8 mouse cellular contexts compared by ENCODE assay signal in the genomic region with DNA sequence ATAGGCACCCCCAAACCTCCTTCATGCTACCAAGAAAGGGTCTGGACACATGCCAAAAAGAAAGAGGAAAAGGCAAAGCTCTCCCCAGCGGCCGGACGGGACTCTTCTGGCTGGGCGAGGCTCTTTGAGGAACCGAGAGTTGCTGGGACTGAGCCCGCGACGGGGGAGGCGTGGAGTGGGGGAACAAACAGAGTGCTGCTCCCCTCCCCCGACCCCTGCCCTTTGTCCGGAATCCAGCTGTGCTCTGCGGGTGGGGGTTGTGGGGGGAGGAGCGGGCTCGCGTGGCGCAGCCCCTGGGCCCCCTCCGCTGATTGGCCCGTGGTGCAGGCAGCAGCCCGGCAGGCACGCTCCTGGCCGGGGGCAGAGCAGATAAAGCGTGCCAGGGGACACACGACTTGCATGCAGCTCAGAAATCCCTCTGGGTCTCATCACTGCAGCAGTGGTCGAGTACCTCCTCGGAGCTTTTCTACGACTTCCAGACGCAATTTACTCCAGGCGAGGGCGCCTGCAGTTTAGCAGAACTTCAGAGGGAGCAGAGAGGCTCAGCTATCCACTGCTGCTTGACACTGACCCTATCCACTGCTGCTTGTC. TPM values are rescaled to one million over a fixed set of nuclear protein-coding genes. Genes with fewer than 3 reads are reported as not detected.
DNase-seq lines count a peak whose midpoint lies in the region; ATAC-seq lines count a peak whose summit lies in the region.

Gene Neurog3, plus strand, starts transcription at position 400 of the 591 bp plus-strand sequence.

- H3K9ac ChIP-seq in liver, embryonic 11.5 days (ENCODE audit: low read depth, low read length) = no peak within 1 kb of the TSS
- no peak within 1 kb of the TSS for H3K9ac ChIP-seq in forebrain, embryonic 15.5 days (replicated peaks)
- H3K9ac ChIP-seq in liver, embryonic 12.5 days = no peak within 1 kb of the TSS

- 0 out of 2 replicates have a peak, but pooled peaks cover 3% of the 10 kb centered on the region for H3K4me1 ChIP-seq in liver, embryonic 11.5 days (replicated peaks; ENCODE audit: control insufficient read depth, insufficient read depth, low read length)
- peaks cover 24% of the 10 kb centered on the region for H3K4me1 ChIP-seq in forebrain, embryonic 15.5 days
- no peaks in the 10 kb centered on the region for H3K4me1 ChIP-seq in liver, embryonic 12.5 days

- H3K27ac ChIP-seq in liver, embryonic 11.5 days (ENCODE audit: low read depth, low read length) = no peak within 1 kb of the TSS
- no peak within 1 kb of the TSS for H3K27ac ChIP-seq in forebrain, embryonic 15.5 days (replicated peaks)
- H3K27ac ChIP-seq in liver, embryonic 12.5 days = no peak within 1 kb of the TSS

- H3K36me3 ChIP-seq in liver, embryonic 11.5 days (ENCODE audit: control insufficient read depth, insufficient read depth, low read length) = no peaks in the 10 kb centered on the region
- no peaks in the 10 kb centered on the region for H3K36me3 ChIP-seq in forebrain, embryonic 15.5 days
- no peaks in the 10 kb centered on the region for H3K36me3 ChIP-seq in liver, embryonic 12.5 days

- ATAC-seq in liver, embryonic 11.5 days (replicated peaks; ENCODE audit: low FRiP score) = no peak
- ATAC-seq in forebrain, embryonic 15.5 days (replicated peaks) = no peak
- ATAC-seq in liver, embryonic 12.5 days = no peak
- ATAC-seq in activated CD4-positive, CD25-positive, alpha-beta regulatory T cell, adult 4 months = no peak

- no peak for DNase-seq in liver, embryonic 11.5 days (ENCODE audit: low spot score)
- no peak for DNase-seq in liver
- DNase-seq in spleen, postnatal 36 days (ENCODE audit: low spot score in 2 of 2) = peak; percentile 28 to 37
- no peak for DNase-seq in left cerebral cortex, postnatal 25 days (ENCODE audit: low spot score in 2 of 2)
- DNase-seq in gastrocnemius, postnatal 4 days (ENCODE audit: low spot score in 2 of 2) = no peak

- peak within 1 kb of the TSS; percentile 50 for H3K4me2 ChIP-seq in liver, embryonic 11.5 days
- H3K4me2 ChIP-seq in forebrain, embryonic 15.5 days (replicated peaks) = peak within 1 kb of the TSS; percentile 31
- peak within 1 kb of the TSS; percentile 33 for H3K4me2 ChIP-seq in liver, embryonic 12.5 days

- intact Hi-C loops in left cerebral cortex, postnatal 25 days (cut with DNase I) = no loop called here

- peaks cover 95% of the 10 kb centered on the region for H3K27me3 ChIP-seq in liver, embryonic 11.5 days (replicated peaks; ENCODE audit: control insufficient read depth, insufficient read depth, low read length)
- peaks cover 94% of the 10 kb centered on the region for H3K27me3 ChIP-seq in forebrain, embryonic 15.5 days
- peaks cover 100% of the 10 kb centered on the region for H3K27me3 ChIP-seq in liver, embryonic 12.5 days (replicated peaks)

- H3K4me3 ChIP-seq in liver, embryonic 11.5 days (ENCODE audit: low read depth, low read length) = no peak within 1 kb of the TSS
- 0 out of 2 replicates have a peak within 1 kb of the TSS, but pooled peaks have one; percentile 8 for H3K4me3 ChIP-seq in forebrain, embryonic 15.5 days
- H3K4me3 ChIP-seq in liver, embryonic 12.5 days = no peak within 1 kb of the TSS

- 2% methylated on average over 29 of the region's 29 CpGs for WGBS in liver, embryonic 11.5 days
- WGBS in forebrain, embryonic 15.5 days = 0% methylated on average over 29 of the region's 29 CpGs
- 3% methylated on average over 29 of the region's 29 CpGs for WGBS in liver, embryonic 12.5 days (ENCODE audit: insufficient replicate concordance)

- H3K9me3 ChIP-seq in liver, embryonic 11.5 days (ENCODE audit: control insufficient read depth, low read length) = no peaks in the 10 kb centered on the region
- H3K9me3 ChIP-seq in forebrain, embryonic 15.5 days = no peaks in the 10 kb centered on the region
- no peaks in the 10 kb centered on the region for H3K9me3 ChIP-seq in liver, embryonic 12.5 days (replicated peaks)

RNA-seq across cellular contexts. Expression of gene Neurog3, which starts in this region (rescaled TPM):
- not detected in 2 replicates for polyA plus RNA-seq in liver, embryonic 11.5 days (2014; fragmentation: Nextera tagmentation; extraction: Ambion mirVana)
- 0.24 TPM in 1 of 2 replicates, not detected in the other for polyA plus RNA-seq in forebrain, embryonic 15.5 days (2015; fragmentation: Nextera tagmentation; extraction: Ambion mirVana)
- polyA plus RNA-seq in liver, embryonic 12.5 days (2016; fragmentation: Nextera tagmentation; extraction: Ambion mirVana) = not detected in 2 replicates
- not detected for polyA plus RNA-seq in activated CD4-positive, CD25-positive, alpha-beta regulatory T cell, adult 4 months (2017; shearing (Covaris generic))
- not detected for total RNA-seq in left cerebral cortex, postnatal 25 days (2021)
- total RNA-seq in gastrocnemius, postnatal 4 days (2021) = not detected

Comparison
In these comparisons a context has a peak if more than half of its experiments do, and no peak if none do; other contexts are left out.
1. DNase-seq: peak in spleen, postnatal 36 days (2 of 2); none in liver, embryonic 11.5 days (single experiment), liver (single experiment), left cerebral cortex, postnatal 25 days (0 of 2) and gastrocnemius, postnatal 4 days (0 of 2).
2. Peak in every context shown above with its lines, with median percentiles within 50 percentile points of each other: H3K4me2 ChIP-seq.